Mouse (Mus musculus) spleen, postnatal 14 days (tissue): ENCODE measurements at regions not wholly inside any gene's neighbourhood (a gene's known extent, or its start where the extent isn't known, plus 50 kb on each side); places are given as distances from the start of the nearest gene placed in this dataset.

Source experiments
- DNase-seq, 2 experiments: peaks; one replicate each; pipeline ENCODE4 v3.0.0; 2021 to 2022; ENCODE audit warnings: low spot score in 2 of 2

GRCm38 (mm10) chr1:81746013-81746412 is 486.9 kb upstream of the Gm9747 start:
- DNase-seq = no peak

GRCm38 (mm10) chr1:81747025-81747424 is 485.9 kb upstream of the Gm9747 start:
- DNase-seq = no peak

- no peak for DNase-seq
These were observed 478.8 kb upstream of the Gm9747 start for GRCm38 (mm10) chr1:81754067-81754466.

GRCm38 (mm10) chr1:81755281-81755680 is 477.6 kb upstream of the Gm9747 start:
- no peak for DNase-seq

- no peak for DNase-seq
These were observed 477.2 kb upstream of the Gm9747 start for GRCm38 (mm10) chr1:81755694-81756093.

- DNase-seq = no peak
These were observed 473.0 kb upstream of the Gm9747 start for GRCm38 (mm10) chr1:81759919-81760318.

GRCm38 (mm10) chr1:81771704-81772103 is 461.2 kb upstream of the Gm9747 start:
- DNase-seq = no peak

- no peak for DNase-seq
These were observed 452.3 kb upstream of the Gm9747 start for GRCm38 (mm10) chr1:81780583-81780982.

GRCm38 (mm10) chr1:81784305-81784704 is 448.6 kb upstream of the Gm9747 start:
- DNase-seq = no peak

- no peak for DNase-seq
These were observed 438.1 kb upstream of the Gm9747 start for GRCm38 (mm10) chr1:81794771-81795170.

- DNase-seq = no peak
These were observed 437.5 kb upstream of the Gm9747 start for GRCm38 (mm10) chr1:81795399-81795798.

GRCm38 (mm10) chr1:81811591-81811990 is 421.3 kb upstream of the Gm9747 start:
- DNase-seq = no peak

GRCm38 (mm10) chr1:81818884-81819283 is 414.0 kb upstream of the Gm9747 start:
- DNase-seq = no peak

- no peak for DNase-seq
These were observed 390.9 kb upstream of the Gm9747 start for GRCm38 (mm10) chr1:81841966-81842365.

- DNase-seq = no peak
These were observed 382.3 kb upstream of the Gm9747 start for GRCm38 (mm10) chr1:81850462-81851144.

GRCm38 (mm10) chr1:81859464-81859863 is 373.4 kb upstream of the Gm9747 start:
- no peak for DNase-seq

- no peak for DNase-seq
These were observed 368.3 kb upstream of the Gm9747 start for GRCm38 (mm10) chr1:81864571-81864970.

- no peak for DNase-seq
These were observed 345.9 kb upstream of the Gm9747 start for GRCm38 (mm10) chr1:81886940-81887531.

- DNase-seq = no peak
These were observed 335.7 kb upstream of the Gm9747 start for GRCm38 (mm10) chr1:81897241-81897640.

GRCm38 (mm10) chr1:81900843-81901242 is 332.1 kb upstream of the Gm9747 start:
- DNase-seq = no peak

- no peak for DNase-seq
These were observed 328.9 kb upstream of the Gm9747 start for GRCm38 (mm10) chr1:81904056-81904455.

GRCm38 (mm10) chr1:81912607-81913006 is 320.3 kb upstream of the Gm9747 start:
- DNase-seq = no peak

- DNase-seq = no peak
These were observed 319.3 kb upstream of the Gm9747 start for GRCm38 (mm10) chr1:81913561-81913964.

GRCm38 (mm10) chr1:81916840-81917239 is 316.1 kb upstream of the Gm9747 start:
- DNase-seq = no peak
